Mouse (Mus musculus) monocyte, adult 2 months (primary cell): Measurements from ENCODE around the gene Abcf2.
A peak's percentile ranks its signal among the peaks of the same experiment; 100 is the strongest.

Experiments used
- DNase-seq, 2 experiments: peaks; one replicate each; pipeline ENCODE4 v3.0.0; 2022; ENCODE audit warnings: low spot score in 2 of 2, low read depth in 1 of 2

Gene Abcf2

GRCm38 (mm10) chr5:24530042-24530689 lies 47.1 kb downstream of the Abcf2 start:
- DNase-seq = peak; percentile 71 to 88

DNA sequence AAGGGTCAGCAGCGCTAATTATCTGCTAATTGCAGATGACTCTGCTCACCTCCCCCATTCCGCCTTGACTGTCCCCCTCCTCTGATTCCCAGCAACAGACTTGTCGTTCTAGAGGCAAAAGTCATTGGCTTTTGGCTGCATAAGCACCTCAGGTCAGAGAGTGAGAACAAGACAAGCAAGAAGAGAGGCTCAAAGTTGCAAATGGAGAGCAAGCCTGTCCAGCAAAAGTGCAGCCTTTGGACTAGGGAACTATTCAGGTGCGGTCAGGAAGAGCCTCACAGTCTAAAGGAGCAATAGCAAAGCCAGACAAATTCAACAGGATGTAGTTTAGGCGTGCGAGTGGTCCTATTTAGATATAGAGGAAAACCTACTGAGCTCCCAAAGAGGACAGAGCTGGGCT lies 49.5 kb downstream of the Abcf2 start:
- DNase-seq = no peak

- DNase-seq = no peak
These were observed 50.4 kb downstream of the Abcf2 start, which contains the start of gene Gbx1 for GRCm38 (mm10) chr5:24526889-24527230. Gene Gbx1, minus strand, starts transcription at chr5:24527202.

- DNase-seq = no peak
These were observed 50.9 kb downstream of the Abcf2 start for GRCm38 (mm10) chr5:24526190-24526888.

GRCm38 (mm10) chr5:24525360-24526189 lies 51.7 kb downstream of the Abcf2 start:
- no peak for DNase-seq

GRCm38 (mm10) chr5:24524522-24524921 lies 52.7 kb downstream of the Abcf2 start:
- DNase-seq = no peak

DNA sequence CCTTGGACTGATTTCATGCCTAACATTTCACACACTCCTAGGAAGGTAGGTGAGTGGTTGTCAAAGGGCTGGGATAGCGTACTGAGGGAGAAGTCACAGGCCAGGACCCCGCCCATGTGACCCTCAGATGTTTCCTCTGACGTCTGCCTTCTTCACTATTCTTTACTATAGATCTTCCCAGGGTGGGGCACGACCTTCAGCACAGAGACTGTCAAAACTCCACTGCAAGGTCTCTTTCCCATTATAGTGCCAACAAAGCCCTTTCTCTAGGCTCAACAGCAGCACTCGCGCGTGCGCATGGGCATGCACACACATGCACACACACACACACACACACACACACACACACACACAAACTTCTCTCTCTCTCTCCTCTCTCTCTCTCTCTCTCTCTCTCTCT lies 53.5 kb downstream of the Abcf2 start:
- DNase-seq = no peak

- DNase-seq = no peak
These were observed 55.9 kb downstream of the Abcf2 start for GRCm38 (mm10) chr5:24521366-24521765.
